Mouse (Mus musculus): ENCODE data around the gene Ldhb.

The Ldhb gene

DNA sequence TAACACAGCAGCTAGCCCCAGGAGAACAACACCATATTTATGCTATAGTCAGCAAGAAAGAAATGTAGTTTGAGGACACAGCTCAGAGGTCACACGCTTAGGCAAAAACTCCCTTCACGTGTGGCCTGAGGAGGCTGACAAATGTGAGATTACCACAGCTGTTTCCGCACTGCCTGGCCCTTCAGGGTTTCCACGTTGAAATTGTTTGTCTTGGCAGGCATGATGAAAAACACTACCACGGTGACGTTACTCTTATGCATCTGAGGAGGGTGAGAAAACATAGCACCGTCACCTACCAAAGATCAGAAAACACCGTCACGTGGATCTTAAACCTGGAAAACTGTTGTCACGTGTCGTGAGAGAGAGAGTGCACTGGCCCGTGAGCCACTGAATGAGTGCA lies 56.4 kb downstream of the Ldhb start:
- no peak for DNase-seq (ENCODE audit: extremely low read depth, low read depth)
